Mouse (Mus musculus) urinary bladder, postnatal 36 days (tissue): ENCODE measurements around the gene 4930539E08Rik.

Experiments
- DNase-seq, 2 experiments: peaks; one replicate each; pipeline ENCODE4 v3.0.0; 2022; ENCODE audit warnings: low spot score in 2 of 2, mixed read lengths in 1 of 2

4930539E08Rik gene

DNA sequence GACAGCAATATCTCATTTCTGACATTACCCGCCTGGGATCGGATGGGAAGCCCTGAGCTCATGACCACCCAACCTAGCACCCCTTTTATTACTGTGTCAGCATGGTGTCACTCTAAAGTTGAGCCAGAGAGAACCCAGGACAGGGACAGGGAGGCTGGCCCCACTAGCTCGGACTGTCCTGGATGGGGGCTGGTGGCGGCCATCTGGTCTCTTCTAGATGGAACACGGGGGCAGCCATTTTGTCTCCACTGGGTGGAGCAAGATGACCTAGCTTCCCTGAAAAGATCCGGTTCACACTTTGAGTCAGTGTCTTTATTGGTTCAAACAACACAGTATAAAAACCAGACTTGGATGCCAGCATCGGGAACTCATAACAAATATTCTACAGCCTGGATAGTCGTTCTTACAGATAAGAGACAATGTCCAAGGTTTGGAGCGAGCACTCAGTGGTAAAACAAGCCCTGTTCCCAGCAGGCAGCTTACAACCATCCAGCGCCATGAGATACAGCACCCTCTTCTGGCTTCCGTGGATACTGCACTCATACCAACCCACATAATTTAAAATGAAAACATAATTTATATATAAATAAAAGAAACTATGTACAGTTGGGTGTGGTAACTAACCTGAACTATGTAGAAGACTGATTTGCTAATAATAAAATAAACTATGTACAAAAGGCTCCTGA lies 18.9 kb downstream of the 4930539E08Rik start:
- DNase-seq, result no peak

DNA sequence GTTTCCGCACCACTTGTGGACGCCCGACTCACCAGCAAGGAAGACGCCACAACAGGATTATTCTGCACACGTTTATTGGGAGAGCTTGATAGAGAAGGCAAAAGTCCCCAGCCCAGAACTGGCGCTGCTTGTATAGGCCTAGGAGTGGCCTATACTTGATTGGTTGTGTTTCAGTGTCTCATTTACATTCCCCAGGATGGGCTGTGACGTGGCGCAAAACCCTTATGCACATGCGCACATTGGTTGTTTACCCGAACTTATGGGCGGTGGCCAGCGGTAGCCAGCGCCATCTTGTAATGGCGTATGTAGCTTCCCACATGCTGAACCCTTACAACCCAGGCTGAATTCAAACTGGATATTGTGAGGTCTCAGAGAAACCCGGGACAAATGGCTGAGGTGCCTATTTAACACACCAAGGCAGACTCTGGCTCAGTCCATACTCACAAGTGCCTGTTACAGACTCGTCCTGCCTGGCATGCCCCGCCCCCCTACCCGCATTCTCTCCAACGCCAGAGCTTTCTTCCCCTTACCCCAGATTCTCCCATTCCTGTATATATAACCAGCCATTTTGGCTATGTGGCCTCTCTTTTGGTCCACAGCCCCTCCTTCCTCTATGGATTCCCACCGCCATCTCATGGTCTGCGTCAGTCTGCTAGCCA lies 19.8 kb downstream of the 4930539E08Rik start:
- DNase-seq, result no peak

DNA sequence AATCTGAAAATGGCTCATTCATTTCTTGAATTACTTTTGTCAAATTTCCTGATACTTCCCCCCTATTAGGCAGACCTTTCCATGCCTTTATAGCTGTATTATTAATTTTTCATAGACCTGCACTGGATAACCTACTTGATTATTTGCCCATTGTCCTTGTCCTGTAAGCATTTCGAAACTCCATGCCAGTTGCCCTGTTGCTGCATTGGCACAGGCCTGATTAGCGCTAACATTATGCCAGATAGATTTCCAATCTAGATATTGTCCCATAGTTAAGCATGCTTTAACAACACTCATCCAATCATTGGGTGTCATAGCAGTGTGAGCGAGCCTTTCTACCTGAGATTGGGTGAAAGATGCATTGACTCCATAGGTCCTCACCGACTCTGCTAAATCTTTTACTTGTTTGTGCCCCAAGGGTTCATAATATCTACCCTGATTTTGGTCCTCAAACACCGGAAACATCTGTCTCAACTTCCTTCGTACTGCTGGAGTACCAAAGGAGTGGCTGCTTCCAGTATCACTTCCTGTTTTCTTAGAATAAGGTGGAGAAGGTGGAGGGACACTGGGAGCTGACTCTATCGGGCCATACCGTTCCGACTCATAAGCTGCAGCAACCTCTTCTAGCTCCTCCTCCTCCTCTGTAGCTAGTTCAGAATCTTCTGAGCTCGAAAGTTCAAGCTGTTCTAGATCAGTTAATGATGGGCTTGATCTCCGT lies 20.9 kb downstream of the 4930539E08Rik start:
- no peak for DNase-seq

DNA sequence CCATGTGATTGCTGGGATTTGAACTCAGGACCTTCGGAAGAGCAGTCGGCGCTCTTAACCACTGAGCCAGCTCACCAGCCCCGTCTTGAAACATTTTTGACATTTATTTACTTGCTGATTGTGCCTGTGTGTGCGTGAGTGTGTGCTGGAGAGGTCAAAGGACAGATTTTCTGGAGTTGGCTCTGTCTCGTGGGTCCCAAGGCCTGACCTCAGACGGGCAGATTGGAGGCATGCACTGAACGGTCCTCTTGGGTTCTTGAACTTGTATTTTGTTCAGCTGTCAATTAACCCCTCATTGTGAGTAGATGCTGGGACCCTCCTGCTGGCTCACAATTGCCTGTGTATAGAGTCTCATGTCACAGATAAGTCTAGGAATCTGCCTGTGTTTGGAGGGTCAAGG lies 28.9 kb downstream of the 4930539E08Rik start:
- DNase-seq, result no peak

DNA sequence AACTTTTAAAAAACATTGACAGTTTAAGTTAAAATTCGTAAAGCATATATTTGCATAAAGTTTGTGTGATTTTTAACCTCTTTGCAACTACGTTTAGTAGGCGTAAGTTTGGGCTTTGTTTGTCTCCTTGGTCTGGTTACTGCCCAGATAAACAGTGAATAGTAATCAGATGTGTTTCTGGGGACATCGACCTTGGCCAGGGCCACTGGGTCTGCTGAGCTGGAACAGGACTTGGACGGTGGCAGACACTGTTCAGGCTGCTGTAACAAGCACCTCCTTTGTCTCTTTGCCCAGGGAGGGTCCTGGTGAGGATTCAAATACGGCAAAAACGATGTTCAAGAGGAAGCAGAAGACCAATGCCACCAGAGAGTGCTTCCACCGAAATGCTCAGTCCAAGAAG lies 29.9 kb downstream of the 4930539E08Rik start:
- DNase-seq, result no peak

DNA sequence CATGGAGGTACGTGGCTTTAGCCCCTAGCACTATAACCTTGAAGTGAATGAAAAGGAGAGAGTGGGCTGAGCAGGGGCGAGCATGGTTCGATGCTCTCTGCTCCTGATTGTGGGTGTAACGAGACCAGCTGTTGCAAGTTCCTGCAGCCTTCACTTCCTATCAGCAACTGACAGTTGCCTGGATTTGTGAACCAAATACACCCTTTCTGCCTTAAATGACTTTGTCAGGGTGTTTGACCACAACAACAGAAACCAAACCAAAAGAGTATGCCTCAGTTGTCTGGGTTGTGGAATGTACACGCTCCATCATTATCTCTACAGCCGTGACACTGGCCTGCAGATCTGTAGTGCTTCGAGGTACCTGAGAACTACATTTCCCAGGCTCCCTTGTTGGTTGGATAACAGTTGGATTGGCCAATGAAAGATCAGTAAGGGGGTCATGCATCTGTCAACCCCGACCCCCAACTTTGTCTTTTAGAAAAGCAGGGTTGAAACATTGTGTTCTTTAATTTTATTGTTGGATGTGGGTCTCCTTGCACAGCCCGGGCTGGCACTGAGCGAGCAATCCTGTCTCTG lies 31.1 kb downstream of the 4930539E08Rik start:
- DNase-seq, result no peak

DNA sequence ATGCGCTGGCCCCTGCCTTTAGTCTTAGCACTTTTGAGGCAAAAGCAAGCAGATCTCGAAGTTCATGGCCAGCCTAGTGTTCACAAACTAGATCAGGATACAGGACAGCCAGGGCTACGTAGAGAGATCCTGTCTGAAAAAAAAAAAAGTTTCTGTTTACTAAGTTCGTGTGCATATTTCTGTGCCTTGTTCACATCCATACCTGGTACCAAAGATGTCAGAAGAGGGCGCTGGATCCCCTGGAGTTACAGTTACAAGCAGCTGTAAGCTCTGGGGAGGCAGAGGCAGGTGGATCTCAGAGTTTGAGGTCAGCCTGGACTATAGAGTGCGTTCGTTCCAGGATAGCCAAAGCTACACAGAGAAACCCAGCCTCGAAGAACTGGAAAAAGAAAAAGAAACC lies 32.3 kb downstream of the 4930539E08Rik start:
- no peak for DNase-seq

DNA sequence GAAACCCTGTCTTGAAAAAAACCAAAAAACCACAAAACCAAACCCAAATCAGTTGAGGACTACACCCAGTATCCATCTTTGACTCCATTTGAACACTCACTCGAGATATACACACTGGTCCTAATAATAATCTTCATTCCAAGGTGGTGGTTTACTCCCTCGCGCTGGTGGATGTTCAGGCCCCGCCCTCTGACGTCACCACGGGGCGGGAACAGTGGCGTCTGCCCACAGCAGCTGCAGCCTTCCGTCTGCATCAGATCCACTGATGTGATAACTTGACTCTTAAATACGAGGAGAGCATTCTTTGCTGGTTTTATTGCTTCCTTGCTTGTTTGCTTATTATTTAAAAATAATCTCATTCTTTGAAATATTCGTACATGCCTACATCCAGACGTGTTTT lies 32.8 kb downstream of the 4930539E08Rik start:
- DNase-seq, result peak; percentile 44 to 72

DNA sequence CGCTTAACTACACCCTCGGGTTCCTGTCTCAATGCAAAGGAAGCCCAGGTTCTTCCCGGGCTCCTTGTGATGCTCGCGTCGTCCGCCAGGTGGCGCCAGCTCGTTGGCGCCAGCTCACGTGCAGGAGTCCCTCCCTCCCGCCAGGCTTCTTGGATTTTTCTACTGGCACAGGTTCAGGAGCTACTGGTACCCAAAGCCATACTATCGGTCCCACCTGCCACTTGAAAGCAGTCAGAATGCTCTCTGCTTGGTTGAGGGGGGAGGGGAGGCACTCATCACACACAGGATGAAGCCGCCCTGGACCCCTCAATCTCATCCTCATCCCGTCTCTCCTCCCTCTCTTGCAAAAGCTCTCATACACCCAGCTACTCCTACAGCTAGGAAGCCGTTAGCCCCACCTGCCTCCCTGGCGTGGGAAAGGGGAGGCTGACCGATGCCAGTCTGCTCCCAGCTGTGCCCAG lies 35.2 kb downstream of the 4930539E08Rik start:
- DNase-seq, result peak; percentile 53 to 72

DNA sequence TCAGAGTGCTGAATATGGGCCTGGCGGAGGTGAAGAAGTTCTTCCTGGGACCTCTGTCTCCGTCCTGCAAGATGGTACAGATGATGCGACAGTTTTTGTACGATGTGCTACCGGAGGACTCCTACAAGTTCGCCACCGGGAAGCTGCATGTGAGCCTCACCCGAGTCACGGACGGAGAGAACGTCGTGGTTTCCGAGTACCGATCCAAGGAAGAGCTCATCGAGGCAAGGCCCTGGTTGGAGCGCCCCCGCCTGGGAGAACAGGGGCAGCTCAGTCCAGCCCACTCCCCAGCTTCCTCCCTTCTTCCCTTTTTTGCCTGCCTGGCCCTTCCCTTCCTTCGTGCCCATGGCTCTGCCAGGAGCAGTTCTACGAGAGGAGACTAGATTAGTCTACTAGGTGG lies 38.3 kb downstream of the 4930539E08Rik start:
- peak in 1 of 2 experiments; percentile 22 for DNase-seq

DNA sequence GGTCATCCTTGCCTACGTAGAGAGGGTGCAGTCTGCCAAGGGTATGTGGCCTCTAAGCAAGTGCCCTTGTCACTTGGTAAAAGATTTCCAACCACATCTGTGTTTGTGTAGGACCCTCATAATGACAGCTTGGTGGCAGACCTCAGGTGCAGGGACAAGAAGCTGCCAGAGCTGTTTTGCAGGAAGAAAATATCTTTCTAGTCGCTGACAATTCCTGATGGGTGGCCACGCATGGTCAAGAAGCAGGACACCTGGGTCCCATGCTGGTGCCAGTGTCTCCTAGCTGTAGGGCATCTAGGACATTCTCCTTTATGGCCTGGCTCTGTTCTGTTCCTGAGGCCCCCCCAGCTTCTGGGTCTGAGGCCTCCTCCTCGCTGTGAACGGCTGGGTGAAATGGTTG lies 38.8 kb downstream of the 4930539E08Rik start:
- no peak for DNase-seq

DNA sequence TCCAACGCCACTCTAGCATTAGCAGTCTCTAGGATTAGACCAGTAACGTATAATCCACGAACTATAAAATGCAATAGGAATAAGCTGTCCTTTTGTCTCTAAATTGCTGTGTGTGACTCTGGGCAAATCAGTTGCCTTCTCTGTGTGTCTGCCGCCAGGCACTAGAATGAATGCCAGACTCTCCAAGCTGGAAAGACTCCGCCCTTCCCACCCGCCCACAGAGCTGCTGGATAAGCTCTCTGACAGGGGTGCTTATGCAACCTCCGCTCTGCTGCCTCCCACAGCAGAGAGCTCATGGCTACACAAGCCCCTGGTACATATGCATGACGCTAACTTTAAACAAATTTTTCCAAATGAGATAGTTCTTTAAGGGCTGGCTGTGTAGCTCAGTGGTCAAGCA lies 39.8 kb downstream of the 4930539E08Rik start:
- peak in 1 of 2 experiments; percentile 58 for DNase-seq

DNA sequence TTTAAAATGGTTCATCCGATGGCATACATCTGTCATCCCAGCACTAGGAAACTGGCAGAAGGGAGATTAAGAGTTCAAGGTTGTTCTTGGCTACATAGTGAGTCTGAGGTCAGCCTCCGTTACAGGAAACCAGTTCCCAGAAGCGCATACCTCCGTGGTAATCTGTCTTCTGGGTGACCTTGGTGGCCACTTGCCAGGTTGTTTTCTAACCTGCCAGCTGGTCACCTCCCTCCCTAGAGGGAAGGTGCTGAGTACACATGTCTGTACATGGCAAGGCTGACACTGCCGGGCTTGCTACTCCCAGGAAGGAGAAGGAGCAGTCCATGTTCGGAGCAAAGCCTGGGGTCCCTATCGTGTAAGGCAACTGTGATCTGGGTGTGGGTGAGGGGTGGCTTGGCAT lies 40.3 kb downstream of the 4930539E08Rik start:
- DNase-seq, result peak; percentile 30 to 32

DNA sequence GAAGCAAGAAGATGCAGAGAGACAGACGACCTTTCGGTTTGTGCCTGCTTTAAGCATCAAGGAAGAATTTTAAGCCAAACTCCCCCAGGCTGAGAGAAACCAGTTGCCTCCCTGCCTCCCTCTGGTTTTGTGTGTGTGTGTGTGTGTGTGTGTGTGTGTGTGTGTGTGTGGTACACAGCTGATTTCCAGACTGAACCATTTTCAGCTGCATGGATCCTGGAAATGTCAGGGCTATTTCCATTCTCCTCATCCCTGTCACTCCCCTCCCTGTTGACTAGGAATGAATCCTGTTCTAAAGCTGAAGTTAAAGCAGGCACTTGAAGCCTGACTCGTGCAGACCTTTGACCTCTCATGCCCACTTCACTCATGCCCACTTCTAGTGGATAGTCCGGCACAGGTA lies 40.9 kb downstream of the 4930539E08Rik start:
- DNase-seq, result no peak

DNA sequence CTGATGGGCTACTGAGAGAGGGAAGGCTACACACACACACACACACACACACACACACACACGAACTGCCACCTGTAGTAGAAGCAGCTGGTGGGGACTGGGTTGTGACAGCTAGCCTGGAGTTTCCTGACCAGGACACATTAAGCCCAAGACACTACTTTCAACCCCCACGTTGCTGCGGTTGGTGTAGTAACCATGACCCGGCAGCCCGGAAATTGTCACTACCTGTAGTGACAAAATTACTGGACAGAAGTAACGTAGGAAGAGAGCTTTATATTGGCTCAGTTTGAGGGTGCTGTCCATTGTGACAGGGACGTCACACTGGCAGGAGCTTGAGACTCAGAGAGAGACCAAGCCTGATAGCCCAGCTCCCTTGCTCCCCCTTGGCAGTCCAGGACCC lies 42.8 kb downstream of the 4930539E08Rik start:
- DNase-seq, result no peak

DNA sequence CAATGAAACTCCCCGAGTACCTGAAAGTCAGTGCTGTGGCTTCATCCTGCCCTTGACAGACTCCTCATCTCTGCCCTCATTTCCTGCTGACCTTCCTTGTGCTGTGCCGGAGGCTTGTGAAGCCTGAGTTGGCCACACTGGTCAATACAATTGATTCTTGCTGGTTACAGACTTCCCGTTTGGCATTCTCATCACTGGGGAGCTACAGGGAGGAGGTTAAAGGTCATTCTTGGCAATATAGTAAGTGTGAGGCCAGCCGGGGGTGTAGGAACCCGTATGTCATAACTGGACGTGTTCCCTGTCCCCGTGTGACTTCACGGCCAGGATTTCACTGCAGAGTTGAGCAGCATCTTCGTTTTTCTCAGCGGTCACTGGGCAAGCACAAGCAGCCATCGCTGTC lies 43.3 kb downstream of the 4930539E08Rik start:
- DNase-seq, result no peak

DNA sequence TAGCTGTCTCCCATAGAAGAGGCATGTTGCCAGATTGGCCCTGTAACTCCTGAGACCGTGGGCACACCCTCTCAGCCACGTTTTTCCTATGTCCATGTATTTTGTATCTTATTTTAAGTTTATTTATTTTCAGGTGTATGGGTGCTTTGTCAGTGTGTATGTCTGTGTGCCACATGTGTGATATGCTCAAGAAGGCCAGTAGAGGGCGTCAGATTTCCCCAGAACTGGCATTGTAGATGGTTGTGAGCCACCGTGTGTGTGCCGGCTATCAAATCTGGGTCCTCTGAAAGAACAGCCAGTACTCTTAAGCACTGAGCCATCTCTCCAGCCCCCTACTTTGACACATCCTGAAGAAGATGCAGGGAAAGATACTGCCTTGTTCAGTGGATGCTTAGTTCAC lies 44.7 kb downstream of the 4930539E08Rik start:
- DNase-seq, result no peak

DNA sequence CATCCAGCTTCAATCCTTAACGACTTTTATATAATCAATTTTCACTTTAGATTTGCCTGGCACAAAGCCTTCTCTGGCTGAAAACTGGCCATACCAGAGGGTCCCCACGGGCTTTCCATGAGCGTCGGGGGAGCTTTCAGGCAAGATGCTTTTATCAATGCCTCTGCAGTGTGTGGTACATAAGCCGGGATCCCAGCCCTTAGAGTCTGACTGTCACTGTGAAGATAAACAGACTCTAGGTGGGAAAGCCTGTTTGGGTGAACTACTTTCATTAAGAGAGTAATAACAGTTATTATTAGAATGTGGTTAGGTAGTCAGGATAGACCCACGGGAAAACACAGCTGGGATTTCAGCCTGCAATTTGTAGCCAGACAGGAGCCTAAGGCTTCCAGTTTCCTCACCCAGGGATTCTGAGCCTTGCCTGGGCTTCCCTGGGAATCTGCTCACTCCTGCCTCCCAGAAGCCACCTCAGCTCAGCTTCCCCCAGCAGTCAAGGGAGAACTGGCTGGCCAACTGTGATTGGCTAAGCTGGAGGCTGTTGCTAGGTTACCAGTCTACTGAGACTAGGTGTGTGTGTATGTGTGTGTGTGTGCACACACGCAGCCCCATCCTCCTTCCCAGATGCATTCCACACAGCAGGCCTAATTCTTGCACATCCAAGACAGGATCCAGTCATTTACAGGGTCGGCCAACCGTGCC lies 45.6 kb downstream of the 4930539E08Rik start:
- DNase-seq, result no peak

DNA sequence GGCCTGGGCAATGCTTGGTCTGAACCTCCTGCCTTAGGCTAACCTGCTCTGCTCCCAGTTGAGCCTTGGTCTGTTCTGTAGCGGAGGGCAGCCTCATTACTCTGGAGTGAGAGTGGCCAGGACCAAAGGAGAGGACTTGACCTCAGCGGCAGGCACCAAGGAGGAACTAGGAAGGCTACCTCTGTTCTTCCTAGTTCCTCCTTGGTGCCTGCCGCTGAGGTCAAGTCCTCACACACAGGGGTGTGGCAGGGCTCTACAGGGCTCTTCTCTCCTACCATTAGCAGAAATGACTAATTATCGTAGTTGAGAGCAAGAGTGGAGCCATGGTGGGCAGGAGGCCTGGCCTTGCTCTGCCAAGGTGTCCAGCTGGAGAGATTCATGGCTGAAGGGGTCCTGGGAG lies 47.7 kb downstream of the 4930539E08Rik start:
- DNase-seq, result no peak

DNA sequence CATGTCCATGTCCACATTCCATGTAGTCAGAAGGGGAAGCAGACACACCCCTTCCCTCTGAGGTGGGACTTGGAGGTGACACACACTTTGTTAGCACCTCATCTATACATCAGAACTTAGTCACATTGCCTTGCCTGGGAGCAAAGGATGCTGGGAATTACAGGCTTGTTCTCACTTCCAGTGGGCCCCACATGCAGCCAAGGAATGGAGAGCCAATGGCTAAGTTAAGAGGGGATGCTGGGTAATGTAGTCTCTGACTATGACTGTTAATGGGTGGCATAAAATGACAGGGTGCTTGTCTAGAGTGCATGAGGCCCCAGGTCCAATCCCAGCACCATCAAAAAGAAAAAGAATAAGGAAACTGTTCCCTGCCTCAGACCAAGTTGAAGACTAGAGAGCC lies 48.2 kb downstream of the 4930539E08Rik start:
- DNase-seq, result no peak

DNA sequence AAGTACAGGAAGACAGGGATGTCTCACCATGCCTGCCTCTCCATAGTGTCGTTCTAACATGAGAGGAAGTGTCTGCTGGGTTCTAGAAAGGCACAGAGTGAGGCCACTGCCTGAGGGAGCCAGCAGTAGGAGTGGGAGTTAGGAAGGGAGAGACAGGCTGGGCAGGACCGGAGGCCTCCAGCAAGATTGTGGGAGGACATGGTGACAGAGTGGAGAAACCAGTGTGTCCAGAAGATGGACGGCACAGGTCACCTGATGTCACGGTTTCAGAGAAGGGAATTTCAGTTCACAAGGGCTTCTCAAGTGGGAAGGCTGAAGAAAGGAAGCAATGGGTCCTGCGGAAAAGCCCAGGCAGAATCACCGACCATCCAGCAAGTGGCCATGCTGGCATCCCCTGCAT lies 50.7 kb downstream of the 4930539E08Rik start:
- no peak for DNase-seq

DNA sequence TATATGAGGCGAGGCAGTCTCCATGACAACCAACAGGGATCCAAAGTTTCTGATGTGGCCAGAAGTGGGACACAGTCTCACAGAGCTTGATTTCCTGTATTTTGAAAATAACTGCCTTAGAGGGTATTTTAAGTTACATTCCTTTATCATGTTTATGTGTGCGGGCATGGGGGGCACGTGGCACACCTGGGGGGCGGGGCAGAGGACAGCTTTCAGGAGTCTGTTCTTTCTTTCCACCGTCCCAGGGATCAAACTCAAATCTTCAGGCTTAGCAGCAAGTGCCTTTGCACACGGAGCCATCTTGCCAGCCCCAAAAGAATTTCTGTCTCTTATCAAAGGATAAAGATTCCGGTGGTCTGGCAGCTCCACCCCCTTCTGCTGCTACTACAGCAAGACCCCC lies 51.2 kb downstream of the 4930539E08Rik start:
- DNase-seq, result no peak
